Mouse (Mus musculus) right cerebral cortex, postnatal 4 days (tissue): ENCODE results near the gene Slc16a14.

ENCODE experiments used
- DNase-seq: peaks from one replicate; pipeline ENCODE4 v3.0.0-alpha.2; 2022

Gene Slc16a14

DNA sequence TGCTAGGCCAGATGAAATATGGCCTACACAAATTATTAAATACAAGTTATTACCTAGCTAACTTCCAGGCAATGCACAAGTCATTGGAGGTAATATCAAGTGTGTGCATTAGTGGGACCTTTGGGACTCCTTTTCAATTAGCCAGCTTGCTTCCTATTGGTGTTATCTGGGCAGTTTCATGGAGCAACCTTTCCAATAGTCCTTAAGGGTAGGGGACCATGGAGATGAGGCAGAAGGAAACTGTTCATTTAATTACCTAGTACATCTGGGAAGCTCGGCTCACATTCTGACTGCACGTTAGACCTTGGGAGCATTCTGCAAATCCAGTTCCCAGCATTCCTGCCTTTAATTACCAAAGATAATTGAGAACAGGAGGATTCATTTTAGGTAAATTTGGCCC lies 30.5 kb downstream of the Slc16a14 start:
- no peak for DNase-seq

DNA sequence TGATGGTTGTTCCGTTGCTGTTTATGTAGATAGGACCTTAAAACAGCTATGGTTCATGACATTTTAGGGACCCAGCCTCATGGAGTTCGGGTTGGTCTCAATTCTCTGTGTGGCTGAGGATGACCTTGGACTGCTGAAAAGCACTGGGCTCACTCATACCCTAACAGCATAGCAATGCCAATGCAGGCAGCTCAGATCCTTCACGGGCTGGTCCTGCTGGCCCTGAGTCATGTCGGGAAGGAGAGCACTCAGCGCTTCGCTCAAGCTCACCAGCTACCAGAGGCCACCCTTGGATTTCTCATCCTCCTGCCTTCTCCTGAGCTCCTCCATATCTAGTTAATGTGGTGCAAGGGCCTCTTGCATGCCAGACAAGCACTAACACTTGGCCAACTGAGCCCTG lies 35.8 kb downstream of the Slc16a14 start:
- no peak for DNase-seq

DNA sequence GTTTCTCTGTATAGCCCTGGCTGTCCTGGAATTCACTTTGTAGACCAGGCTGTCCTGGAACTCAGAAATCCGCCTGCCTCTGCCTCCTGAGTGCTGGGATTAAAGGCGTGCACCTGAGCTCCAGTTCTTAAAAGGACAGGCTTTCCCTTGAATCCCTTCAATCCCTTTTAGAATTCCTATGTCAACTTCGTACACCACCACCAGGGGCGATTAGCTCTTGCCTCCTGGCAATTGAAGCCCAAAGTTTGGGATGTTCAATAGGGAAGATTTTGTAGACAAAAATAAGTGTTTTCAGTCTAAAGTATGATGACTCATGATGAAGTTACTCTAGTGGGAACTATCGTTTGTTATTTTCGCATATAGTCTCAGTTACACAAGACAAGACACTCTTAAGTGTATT lies 37.6 kb downstream of the Slc16a14 start:
- DNase-seq = no peak

DNA sequence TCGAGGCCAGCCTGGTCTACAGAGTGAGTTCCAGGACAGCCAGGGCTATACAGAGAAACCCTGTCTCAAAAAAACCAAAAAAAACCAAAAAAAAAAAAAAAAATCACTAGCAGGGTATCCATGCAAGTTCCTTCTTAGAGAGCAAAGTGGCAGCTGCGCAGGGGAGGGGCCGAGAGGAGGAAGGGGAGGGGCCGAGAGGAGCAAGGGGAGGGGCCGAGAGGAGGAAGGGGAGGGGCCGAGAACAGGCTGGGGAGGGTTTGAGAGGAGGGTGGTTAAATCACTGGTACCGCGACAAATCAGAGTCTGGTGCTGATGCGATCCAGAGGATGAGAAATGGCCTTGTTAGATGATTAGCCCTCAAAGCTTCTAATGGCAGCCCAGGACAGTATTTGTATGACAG lies 43.2 kb downstream of the Slc16a14 start:
- no peak for DNase-seq

DNA sequence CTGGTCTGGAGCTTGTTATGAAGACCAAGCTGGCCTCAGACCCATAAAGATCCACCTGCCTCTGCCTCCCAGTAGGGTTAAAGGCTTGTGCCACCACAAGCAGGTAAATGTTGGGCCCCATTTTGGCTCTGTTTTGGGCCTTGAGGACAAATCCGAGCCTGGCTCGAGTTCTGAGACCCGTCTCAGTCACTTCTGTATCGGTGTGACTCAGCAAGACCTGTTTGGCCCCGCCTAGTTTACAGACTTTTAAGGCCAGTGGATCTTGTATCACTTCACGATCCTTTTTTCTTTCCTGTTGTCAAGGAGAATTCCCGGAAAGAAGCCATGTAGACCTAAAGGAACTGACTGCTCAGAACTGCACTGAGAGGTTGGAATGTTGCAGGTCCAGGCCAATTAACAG lies 44.4 kb downstream of the Slc16a14 start:
- no peak for DNase-seq

DNA sequence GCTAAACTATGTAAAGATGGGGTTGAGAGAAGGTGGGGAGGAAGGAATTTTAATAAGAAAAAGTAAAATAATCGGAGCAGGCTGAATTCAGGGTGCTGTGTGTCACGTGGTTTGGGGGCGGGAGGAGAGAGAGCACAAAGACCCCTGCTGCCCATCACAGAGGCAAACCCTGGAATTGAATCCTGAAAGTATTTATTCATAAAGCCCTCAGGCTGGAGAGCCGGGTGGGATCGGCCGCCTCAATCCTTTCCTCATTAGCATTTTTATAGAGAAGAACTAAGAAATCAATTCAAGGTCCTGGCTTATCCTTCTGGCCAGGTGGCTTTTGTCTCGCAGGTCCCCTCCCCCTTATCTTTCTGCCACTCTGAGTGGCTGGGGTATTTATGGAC lies 44.9 kb downstream of the Slc16a14 start:
- no peak for DNase-seq

DNA sequence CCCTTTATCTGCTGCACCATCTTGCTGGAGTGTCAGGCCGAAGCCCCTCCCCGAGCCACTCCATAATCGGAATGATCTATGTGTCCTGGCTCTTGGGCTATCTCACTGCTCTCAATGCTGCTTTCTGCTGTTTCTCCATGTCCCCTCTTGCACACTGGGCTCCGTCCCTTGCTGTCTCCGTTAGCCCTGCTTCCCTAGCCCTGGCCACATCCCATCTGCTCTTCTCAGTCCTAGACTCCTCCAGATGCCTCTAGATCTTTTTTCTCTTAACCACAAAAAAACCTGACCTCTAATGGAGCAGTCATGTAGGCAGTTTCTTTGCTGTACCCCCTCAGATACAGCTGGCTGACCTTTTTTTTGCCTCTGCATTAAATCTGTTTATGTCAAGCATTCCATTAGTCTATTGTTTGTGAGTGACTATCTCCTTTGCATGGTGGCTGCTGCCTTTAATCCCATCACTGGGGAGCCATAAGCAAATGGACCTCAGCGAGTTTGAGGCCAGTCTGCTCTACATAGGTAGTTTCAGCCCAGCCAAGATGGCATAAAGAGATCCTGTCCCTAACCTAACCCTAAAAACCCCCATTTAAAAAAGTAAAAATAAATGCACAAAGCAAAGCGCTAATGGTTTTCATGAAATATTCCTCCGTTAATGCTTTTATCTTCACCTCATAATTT lies 45.5 kb downstream of the Slc16a14 start:
- no peak for DNase-seq

DNA sequence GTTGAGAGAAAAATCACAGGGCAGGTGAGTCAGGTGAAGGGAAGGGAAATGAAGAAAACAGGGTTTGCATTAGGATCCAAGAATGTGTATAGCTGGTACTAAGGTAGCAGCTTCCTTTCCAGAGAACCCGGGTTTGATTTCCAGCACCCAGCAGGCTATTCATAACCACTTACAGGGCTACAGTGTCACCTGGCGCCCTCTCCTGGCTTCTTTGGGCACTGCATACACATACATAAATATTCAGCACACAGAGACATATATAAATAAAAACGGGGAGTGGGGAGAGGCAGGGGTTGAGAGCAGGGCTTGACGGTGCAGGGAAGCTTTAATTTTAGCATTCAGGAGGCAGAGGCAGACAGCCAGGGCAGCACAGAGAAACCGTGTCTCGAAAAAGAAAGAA lies 49.0 kb downstream of the Slc16a14 start:
- DNase-seq = no peak

DNA sequence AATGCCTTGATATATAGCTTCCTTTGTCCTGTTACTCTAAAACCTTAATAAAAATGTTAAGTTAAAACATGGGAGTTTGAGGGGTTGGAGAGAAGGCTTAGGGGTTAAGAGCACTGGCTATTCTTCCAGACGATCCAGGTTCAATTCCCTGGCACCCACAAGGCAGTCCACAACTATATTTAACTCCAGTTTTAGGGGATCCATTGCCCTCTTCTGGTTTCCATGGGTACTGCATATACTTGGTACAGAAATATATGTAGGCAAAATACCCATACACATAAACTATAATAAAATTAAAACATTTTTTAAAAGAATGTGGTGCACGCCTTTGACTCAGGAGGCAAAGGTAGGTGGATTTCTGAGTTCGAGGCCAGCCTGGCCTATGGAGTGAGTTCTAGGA lies 49.8 kb downstream of the Slc16a14 start:
- DNase-seq = no peak

DNA sequence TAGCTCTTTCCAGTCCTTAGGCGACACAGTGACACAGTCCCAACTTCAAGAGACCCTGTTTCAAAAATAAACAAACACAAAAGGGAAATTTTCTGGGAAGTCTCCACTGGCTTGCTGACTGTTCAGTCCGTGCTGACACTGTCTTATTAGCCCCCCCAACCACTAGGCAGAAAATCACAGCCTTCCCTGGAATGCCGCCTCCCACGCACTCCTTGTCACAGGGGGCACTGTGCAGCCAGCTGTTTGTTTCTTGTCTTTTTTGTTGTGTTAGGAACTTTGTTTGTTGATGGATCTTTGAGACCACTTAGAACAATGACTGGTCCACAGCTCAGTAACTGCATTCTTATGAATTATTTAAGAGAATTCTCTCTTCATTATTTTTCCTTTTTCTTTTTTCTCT lies 51.0 kb downstream of the Slc16a14 start:
- no peak for DNase-seq

DNA sequence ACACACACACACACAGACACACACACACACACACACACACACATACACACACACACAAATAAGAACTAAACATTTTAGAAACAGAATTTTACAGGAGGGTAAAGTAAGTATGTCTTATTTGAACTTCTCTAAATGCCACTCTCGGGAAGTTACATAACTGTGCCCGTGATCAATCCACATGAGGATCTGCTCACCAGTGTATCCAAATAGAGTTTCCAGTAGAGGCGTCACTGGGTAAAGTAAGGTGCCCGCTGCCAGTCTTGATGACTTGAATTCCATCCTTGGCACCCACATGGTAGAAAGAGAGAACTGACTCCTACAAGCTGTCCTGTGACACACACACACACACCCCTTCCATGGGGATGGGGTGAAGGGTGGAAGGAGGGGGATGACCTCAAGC lies 52.0 kb downstream of the Slc16a14 start:
- no peak for DNase-seq

DNA sequence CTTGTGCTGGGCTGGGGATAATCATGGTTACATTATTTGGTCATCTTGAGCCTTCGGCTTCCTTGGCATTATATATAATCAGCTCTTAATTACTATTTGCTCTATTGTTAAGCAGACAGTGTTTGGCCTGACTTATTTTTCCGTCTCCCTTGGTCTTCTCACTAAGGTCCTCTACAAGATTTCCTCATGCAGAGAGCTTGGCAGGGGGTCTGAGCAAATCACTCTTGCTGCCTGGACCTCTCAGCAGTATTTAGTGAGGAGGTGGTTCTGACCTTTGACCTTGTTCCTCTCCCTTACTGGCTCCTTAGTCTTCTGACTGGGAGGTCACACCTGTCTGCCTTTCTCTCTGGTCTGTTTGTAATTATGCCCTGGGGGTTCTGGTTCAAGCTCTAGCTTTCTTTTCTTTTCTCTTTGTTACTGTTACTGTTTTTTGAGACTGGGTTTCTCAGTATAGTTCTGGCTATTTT lies 52.8 kb downstream of the Slc16a14 start:
- DNase-seq = no peak

DNA sequence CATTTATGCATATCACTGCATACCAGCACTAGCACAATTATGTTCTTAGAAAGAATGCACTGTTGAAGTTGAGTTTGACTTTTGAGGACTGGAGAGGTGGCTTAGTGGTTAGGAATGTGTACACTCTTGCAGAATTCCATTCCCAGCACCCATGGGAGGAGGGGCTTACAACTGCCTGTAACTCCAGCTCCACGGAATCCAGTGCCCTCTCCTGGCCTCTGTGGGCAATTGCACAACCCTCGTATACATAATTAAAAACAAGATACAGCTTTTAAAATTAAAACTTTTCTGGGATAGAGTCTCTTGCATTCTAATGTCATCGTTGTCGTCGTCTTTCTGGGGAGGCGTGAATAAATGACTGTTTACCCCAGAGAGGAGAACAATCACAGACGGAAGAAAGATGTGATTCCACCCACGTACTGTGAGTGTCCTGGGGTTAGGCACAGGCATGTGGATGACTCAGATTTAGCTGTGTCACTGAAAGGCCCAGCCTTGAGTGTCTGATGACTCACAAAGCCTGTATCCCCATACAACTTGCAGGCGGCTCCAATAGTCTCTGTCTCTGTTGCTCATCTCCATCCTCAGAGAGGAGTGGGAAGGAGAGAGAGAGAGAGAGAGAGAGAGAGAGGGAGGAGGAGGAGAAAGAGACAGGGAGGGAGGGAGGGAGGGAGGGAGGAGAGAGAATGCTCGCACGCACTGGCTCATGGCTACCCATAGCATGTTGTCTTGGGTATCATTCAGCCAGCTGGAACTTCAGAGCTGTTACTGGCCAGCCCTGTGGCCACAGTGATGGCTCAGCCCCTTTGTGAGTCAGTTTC lies 53.5 kb downstream of the Slc16a14 start:
- DNase-seq = no peak

DNA sequence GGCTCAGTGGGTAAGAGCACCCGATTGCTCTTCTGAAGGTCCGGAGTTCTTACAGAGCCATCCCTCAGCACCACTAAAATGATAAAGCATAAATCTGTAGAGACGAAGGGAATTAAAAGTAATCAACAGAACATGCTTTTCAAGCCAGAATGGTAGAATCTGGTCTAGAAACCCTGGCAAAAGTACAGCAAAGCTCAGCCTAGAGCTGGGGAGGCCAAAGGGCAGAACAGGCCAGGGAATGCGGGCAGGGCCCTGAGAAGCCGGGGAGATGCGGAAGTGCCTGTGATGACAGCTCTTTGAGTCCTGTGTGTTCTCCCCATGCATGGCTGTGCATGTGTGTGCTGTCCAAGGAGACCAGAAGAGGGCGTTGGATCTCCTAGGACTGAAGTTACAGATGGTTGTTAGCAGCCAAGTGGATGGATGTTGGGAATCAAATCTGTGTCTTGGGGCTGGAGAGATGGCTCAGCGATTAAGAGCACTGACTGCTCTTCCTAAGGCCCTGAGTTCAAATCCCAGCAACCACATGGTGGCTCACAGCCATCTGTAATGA lies 55.3 kb downstream of the Slc16a14 start:
- no peak for DNase-seq

DNA sequence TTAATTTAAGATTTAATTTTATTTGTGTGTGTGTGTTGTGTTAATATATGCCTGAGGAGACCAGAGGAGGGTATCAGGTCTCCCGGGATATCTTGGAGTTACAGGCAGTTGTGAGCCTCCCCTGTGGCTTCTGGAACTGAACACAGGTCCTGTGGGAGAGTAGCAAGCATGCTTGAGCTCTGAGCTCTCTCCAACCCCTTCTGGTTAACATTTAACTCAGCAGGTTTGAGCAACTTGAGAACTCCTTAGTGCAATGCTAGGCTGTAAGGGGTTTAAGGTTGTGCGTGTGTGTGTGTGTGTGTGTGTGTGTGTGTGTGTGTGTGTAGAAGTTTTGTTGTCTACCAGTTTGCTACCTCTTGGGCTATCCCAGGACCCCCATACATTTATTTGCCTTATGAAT lies 57.3 kb downstream of the Slc16a14 start:
- no peak for DNase-seq

DNA sequence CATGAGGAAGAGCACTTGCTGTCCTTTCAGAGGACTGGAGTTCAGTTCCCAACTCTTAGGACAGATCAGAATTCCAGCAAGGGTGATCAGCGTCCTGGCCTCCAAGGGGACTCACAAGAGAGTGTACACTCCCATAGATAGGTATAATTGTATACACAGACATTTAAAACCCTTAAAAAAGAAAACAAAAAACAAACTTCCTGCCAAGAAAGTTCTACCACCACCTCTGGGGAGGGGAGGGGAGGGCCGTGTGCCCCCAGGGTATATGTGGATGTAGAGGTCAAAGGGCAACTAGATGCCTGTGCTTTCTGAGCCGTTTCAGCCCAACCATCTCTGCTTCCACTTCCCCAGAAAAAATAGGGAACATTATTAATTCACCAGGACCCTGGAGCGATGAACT lies 62.0 kb downstream of the Slc16a14 start:
- no peak for DNase-seq

DNA sequence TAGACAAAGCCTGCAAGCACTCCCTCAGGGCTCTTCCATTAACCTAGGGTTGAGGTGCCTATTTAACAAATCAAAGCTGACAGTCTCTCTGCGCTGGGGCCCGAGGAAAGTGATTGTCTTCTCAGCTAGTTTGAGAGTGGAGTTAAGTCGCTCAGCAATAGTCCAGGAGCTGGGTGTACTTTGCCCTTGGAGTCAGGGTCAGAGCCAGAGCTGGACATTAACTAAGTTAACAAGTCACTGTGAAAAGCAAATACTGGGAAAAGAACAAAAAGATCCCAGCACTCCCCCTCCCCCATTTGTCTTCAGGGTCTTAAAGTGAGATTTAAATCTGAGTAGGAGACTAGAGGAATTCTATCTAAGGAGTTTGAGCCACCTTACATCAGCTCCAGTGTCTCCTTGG lies 62.8 kb downstream of the Slc16a14 start:
- no peak for DNase-seq

DNA sequence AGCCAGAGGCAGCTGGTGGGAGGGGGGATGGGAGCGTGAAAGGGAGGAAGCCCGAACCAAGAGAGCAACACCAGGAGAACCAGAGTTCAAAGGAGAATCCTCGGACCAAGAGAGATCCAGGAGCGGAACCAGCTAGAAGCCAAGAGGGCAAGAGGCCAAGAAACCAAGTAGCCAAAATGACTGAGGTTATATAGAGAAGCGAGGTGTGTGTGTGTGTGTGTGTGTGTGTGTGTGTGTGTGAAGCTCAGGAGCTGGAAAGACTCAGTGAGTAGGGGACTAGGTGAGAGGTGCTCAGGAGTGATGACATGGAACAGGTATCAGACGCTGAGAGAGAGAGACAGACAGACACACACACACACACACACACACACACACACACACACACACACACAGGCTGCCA lies 63.8 kb downstream of the Slc16a14 start:
- DNase-seq = no peak

DNA sequence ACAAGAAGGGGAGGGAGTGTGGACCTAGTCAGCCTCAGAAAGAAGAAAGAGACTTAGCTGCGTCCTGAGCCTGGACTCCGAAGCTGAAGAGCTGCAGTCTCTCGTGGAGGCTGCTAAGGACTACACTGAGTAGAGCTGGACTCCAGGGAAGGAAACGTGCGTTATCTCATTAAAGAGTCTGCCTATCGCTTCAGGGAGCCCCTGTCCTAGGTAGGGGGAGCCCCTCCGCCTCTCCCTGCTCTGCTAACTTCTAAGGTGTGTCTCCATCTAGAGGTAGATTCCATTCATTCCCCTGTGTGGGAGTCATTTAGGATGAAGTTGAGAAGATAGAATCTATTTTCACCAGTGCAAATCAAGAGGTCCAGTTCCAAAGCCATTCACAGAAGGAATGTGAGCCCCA lies 65.4 kb downstream of the Slc16a14 start:
- no peak for DNase-seq

DNA sequence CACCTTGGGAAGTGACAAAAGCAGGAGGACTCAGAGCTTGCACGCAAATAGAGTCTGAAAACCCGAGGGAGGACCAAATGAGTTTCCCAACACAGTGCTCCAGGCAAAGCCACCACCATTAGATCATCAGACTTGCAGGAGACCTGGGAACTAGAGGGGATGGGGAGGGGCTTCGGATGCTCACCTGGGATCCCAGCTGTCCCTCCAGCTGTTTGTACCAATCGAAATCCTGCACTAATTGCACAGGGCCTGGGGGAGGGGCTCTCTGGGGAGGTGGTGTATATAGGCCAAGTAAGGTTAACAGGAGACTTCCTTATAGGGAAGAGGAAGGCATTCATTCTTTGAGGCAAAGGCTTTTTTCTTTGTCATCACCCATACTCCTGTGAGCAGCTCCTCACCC lies 66.1 kb downstream of the Slc16a14 start:
- no peak for DNase-seq

DNA sequence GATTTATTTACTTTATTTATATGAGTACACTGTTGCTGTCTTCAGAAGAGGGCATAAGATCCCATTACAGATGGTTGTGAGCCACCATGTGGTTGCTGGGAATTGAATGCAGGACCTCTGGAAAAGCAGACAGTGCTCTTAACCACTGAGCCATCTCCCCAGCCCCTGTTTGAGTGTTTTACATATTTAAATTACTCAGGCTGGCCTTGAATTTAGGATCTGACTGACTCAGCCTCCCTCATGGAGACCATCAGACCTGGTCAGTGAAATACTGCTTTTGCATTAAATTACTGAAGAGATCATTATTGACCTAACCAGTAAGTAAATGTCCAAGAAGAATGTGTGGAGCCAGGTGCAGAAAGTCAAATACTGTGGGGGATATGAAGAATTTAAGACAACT lies 66.6 kb downstream of the Slc16a14 start:
- DNase-seq = no peak

DNA sequence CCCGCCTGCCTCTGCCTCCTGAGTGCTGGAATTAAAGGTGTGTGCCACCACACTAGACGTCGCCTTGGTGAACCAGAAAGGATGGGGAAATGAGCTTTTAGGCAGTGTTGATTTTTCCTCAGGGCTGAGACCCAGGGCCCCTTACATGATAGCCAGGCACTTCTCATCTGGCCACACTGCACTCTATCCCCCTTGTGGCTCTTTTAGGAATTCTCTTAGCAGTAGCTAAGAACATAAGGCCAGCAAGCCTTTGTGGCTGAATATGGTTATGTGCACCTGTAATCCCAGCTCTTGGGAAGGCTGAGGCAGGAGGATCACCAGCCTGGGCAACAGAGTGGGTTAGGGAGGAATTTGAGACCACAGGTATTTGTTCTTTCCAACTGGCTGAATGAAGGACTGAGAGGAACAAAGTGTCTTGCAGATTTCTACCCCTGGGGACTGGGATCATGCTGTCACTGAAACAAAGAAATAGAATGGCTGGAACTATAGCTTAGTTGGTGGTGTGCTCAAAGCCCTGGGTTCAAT lies 68.2 kb downstream of the Slc16a14 start:
- no peak for DNase-seq

DNA sequence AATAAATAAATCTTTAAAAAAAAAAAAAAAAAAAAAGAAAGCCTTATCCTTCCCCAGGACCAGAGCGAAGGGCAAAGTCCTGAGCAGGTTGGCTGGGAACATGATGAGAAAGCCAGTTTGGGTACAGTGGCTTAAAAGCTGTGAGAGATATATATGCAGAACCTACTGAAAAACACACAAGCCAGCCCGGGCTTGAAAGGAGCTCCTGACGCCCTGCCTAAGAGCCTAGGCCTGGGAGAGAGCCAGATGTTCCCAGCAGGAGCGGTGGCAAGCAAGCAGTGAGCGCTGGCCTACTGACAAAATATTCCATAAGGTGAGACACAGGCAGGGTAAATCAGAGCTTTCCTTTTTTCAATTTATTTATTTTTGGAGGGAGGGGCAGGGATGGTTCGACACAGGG lies 68.7 kb downstream of the Slc16a14 start:
- no peak for DNase-seq

DNA sequence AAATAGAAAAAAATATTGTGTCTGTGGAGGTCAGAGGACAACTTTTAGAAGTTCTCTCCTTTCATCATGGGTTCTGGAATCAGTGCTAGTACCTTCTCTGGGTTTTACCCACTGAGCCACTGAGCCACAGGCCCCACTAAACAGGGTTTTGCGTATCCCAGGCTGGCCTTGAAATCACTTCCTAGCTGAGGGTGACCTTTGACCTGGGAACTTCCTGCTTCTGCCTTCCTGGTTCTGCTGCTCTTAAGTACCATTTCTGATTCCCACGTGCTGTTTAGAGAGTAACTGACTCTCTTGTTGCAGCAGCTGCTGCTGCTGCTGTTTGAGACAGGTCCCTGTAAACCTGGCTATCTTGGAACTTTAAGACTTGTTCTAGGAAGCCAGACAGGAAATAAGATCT lies 70.3 kb downstream of the Slc16a14 start:
- no peak for DNase-seq
